Mouse (Mus musculus): ENCODE results near the gene Syngr3.

GRCm38 (mm10) chr17:24687146-24687595, 2.6 kb downstream of the Syngr3 start:
- TF ChIP-seq HCFC1 (IDR thresholded peaks at IDR 0.05; ENCODE audit: borderline replicate concordance, insufficient read depth, low read length) (no peak), ZNF384 (IDR thresholded peaks at IDR 0.05; ENCODE audit: low read depth, low read length) (peak; percentile 64; the same call in 1 of the 2 replicates)
